Mouse (Mus musculus) hindbrain, embryonic 13.5 days (tissue): ENCODE measurements around the gene Gatad2b. TPM values are rescaled to one million over a fixed set of nuclear protein-coding genes. Genes with fewer than 3 reads are reported as not detected.

Source experiments
- ATAC-seq: fragments of 200-750 bp; cut with Nextera tagmentation; 2 replicates; pipeline ENCODE4 v1.8.0; 2017; ENCODE audit warnings: moderate TSS enrichment; ENCODE audit not compliant: low FRiP score
- H3K27ac ChIP-seq: fragments of 300-500 bp; sonication (generic); 2 replicates; pipeline ENCODE4 v1.5.1; 2015; ENCODE audit warnings: inconsistent platforms, mild to moderate bottlenecking, moderate library complexity
- H3K27me3 ChIP-seq: fragments of 300-500 bp; sonication (generic); 2 replicates; pipeline ENCODE4 v1.6.1; 2015; ENCODE audit warnings: mild to moderate bottlenecking, inconsistent platforms
- H3K36me3 ChIP-seq: fragments of 300-500 bp; sonication (generic); 2 replicates; pipeline ENCODE4 v1.6.1; 2015; ENCODE audit warnings: mild to moderate bottlenecking, inconsistent platforms
- H3K4me1 ChIP-seq: fragments of 300-500 bp; sonication (generic); replicated peaks from 2 replicates; pipeline ENCODE4 v1.6.1; 2015; ENCODE audit warnings: inconsistent platforms
- H3K4me2 ChIP-seq: fragments of 300-500 bp; sonication (generic); 2 replicates; pipeline ENCODE4 v1.6.1; 2015; ENCODE audit warnings: inconsistent platforms, mild to moderate bottlenecking, moderate library complexity
- H3K4me3 ChIP-seq: fragments of 300-500 bp; sonication (generic); 2 replicates; pipeline ENCODE4 v1.5.1; 2015; ENCODE audit warnings: mild to moderate bottlenecking, inconsistent platforms
- H3K9ac ChIP-seq: fragments of 300-500 bp; sonication (generic); 2 replicates; pipeline ENCODE4 v1.6.1; 2015; ENCODE audit warnings: mild to moderate bottlenecking, inconsistent platforms
- H3K9me3 ChIP-seq: fragments of 300-500 bp; sonication (generic); 2 replicates; pipeline ENCODE4 v1.6.1; 2016; ENCODE audit warnings: inconsistent platforms
- WGBS: fragments of 180-500 bp; shearing (Covaris S2); methylation state at CpG from one replicate; pipeline ENCODE4 v1.1.7; 2015; 5-methylcytosine and 5-hydroxymethylcytosine counted together
- polyA plus RNA-seq: library from polyadenylated mRNA; unstranded; fragments of >200 nt; fragmentation: Nextera tagmentation; extraction: Ambion mirVana; gene quantifications from 2 replicates; pipeline ENCODE4 v1.2.1, GENCODE M21; 2015

The Gatad2b gene
- polyA plus RNA-seq, 1 experiment from 2014 or later: 17.0 TPM

GRCm38 (mm10) chr3:90255194-90255565, 37.8 kb upstream of the Gatad2b start:
- peak overlapping the region; percentile 96 for H3K9ac ChIP-seq
- H3K9me3 ChIP-seq: no peaks in the 10 kb centered on the region
- H3K4me2 ChIP-seq: peak overlapping the region; percentile 78
- peak overlapping the region; percentile 91 for H3K4me3 ChIP-seq
- H3K4me1 ChIP-seq: peaks cover 38% of the 10 kb centered on the region
- H3K27ac ChIP-seq: peak overlapping the region; percentile 91
- 23% methylated on average over 2 of the region's 2 CpGs for WGBS
- ATAC-seq: no peak
- no peaks in the 10 kb centered on the region for H3K27me3 ChIP-seq
- H3K36me3 ChIP-seq: peaks cover 49% of the 10 kb centered on the region

GRCm38 (mm10) chr3:90255784-90256353, 37.1 kb upstream of the Gatad2b start:
- Histone ChIP-seq H3K36me3 (peaks cover 52% of the 10 kb centered on the region), H3K27ac (no peak overlapping the region), H3K27me3 (no peaks in the 10 kb centered on the region), H3K4me3 (no peak overlapping the region), H3K4me1 (peaks cover 34% of the 10 kb centered on the region), H3K9ac (no peak overlapping the region; the same call in 1 of the 2 replicates), H3K9me3 (no peaks in the 10 kb centered on the region), H3K4me2 (peak overlapping the region; percentile 78)
- no peak for ATAC-seq
- WGBS: 95% methylated on average over 14 of the region's 14 CpGs

DNA sequence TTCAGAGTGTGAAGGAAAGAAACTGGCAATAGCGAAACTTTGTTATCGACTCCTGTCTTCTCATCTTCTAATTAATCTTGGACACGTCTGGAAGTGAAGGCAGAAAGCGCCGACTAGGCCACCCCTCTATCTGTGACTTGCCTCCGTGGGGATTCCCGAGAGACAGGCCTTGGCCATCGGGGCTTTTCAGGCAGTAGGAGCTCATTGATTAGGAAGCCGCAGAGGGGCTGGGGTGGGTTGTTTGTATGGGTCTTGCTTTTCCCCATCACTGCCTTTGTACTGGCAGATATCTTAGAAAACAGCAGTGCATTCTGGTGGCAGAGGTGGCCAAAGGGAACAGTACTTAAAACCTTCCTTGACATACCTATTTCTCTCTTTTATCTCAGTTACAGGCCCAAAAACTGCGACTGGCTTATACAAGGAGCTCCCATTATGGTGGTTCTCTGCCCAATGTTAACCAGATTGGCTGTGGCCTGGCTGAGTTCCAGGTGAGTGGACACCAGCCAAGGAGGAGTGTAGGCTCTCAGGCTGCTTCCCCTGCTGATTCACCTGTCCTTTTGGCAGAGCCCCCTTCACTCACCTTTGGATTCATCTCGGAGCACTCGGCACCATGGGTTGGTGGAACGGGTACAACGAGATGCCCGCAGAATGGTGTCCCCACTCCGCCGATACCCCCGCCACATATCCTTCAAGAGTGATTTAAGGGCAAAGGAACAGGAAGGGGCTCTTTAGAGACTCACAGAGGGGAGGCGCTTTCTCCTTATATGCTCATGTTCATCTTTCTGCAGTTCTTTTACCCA, 36.0 kb upstream of the Gatad2b start:
- Histone ChIP-seq H3K27me3 (no peaks in the 10 kb centered on the region), H3K9ac (no peak overlapping the region), H3K4me2 (no peak overlapping the region), H3K4me1 (peaks cover 29% of the 10 kb centered on the region), H3K9me3 (no peaks in the 10 kb centered on the region), H3K36me3 (peaks cover 53% of the 10 kb centered on the region), H3K27ac (no peak overlapping the region), H3K4me3 (no peak overlapping the region)
- 92% methylated on average over 19 of the region's 19 CpGs for WGBS
- ATAC-seq: no peak

DNA sequence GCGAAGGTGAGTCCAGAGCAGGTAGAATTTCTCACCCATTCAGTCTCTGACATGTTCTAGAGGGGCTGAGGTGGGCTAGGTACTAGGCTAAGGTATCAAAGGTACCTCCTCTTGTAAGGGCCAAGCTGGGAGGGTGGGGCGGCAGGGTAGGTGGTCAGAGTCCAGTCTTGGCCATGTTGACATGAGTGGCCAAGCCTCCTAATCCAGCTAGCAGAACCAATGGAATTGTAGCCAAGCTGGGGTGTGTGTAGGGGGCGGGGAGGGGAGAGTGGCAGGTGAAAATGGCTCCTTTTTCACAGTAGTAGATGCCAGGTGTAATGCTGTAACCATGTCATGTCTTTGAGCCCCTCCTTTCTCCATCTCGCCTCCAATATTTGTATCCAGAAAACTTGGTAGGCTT, 34.5 kb upstream of the Gatad2b start:
- H3K27ac ChIP-seq: no peak overlapping the region
- peaks cover 69% of the 10 kb centered on the region for H3K36me3 ChIP-seq
- no peak overlapping the region for H3K4me3 ChIP-seq
- 93% methylated on average over 4 of the region's 4 CpGs for WGBS
- H3K9me3 ChIP-seq: no peaks in the 10 kb centered on the region
- no peak overlapping the region for H3K9ac ChIP-seq
- H3K4me2 ChIP-seq: no peak overlapping the region
- H3K27me3 ChIP-seq: no peaks in the 10 kb centered on the region
- H3K4me1 ChIP-seq: peaks cover 25% of the 10 kb centered on the region
- ATAC-seq: no peak

GRCm38 (mm10) chr3:90263121-90263771, 29.7 kb upstream of the Gatad2b start:
- Histone ChIP-seq H3K4me1 (peaks cover 14% of the 10 kb centered on the region), H3K27me3 (no peaks in the 10 kb centered on the region), H3K27ac (no peak overlapping the region), H3K4me2 (no peak overlapping the region), H3K4me3 (no peak overlapping the region), H3K36me3 (peaks cover 55% of the 10 kb centered on the region), H3K9me3 (no peaks in the 10 kb centered on the region), H3K9ac (no peak overlapping the region)
- WGBS: 89% methylated on average over 5 of the region's 5 CpGs
- ATAC-seq: no peak

DNA sequence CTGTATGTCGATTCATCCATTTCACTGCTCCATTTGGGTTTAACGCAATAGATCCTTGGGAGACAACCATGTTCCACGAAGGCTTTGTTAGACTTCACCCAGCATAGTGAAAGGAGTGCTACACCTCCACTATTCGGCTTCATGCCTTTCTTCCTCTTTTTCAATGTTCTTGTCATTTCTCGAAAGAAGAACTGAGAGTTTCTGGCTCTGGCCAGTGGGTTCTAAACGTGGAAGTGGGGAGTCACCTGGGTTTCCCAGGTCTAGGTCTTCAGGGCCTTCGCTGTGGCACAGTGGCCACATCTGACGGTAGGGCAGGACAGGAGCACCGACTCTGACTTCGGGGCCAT, 28.3 kb upstream of the Gatad2b start:
- Histone ChIP-seq H3K27ac (peak overlapping the region; percentile 96), H3K4me2 (peak overlapping the region; percentile 83), H3K4me1 (peaks cover 14% of the 10 kb centered on the region), H3K27me3 (no peaks in the 10 kb centered on the region), H3K9me3 (no peaks in the 10 kb centered on the region), H3K9ac (peak overlapping the region; percentile 90), H3K36me3 (peaks cover 45% of the 10 kb centered on the region), H3K4me3 (peak overlapping the region; percentile 82)
- 35% methylated on average over 10 of the region's 10 CpGs for WGBS
- no peak for ATAC-seq

- peaks cover 43% of the 10 kb centered on the region for H3K36me3 ChIP-seq
- H3K4me3 ChIP-seq: peak within 1 kb of the TSS; percentile 82
- 0% methylated on average over 65 of the region's 87 CpGs for WGBS
- ATAC-seq: peak; percentile 81
- peak within 1 kb of the TSS; percentile 90 for H3K9ac ChIP-seq
- no peaks in the 10 kb centered on the region for H3K9me3 ChIP-seq
- H3K27me3 ChIP-seq: no peaks in the 10 kb centered on the region
- peak within 1 kb of the TSS; percentile 83 for H3K4me2 ChIP-seq
- H3K4me1 ChIP-seq: peaks cover 14% of the 10 kb centered on the region
- H3K27ac ChIP-seq: peak within 1 kb of the TSS; percentile 96
These were observed 27.7 kb upstream of the Gatad2b start, which contains the start of gene Dennd4b for GRCm38 (mm10) chr3:90265034-90265931. Dennd4b (plus strand) TSS chr3:90265185.

DNA sequence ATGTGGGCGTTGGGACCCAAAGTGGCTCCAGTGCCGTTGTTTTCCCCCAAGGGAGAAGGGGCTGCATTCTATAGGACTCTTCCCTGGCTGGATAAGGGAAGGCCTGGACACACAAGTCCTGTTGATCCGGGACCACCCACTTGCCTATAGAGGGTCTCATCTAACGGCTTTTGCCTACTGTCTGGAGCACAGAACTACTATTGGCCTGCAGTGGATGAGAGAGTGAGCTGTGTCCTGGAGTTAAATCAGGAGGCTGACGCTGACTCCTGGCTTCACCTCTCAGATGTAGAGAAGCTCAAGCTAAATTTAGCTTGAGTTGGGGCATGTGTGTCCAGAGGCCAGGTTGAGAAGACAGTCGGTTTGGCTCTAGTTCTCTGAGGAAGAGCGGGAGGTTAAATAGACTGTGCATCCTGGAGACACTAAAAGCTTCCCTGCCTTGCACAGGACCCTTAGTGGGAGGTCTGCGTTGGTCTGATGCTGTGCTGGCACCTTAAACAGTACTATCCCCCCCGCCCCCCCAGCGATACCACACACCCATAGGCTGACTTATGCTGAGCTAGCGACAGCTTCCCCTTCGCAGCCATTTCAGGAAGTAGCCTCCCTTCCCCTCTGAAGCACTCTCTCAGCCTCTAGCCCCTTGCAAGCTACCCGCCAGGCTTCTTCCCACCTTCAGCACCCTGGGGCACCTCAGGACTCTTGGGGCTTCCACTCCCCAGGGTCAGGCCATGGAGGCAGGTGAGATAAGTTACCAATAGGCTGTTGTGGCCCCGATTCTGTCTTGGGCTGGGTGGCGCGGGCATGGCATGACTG, 26.8 kb upstream of the Gatad2b start:
- WGBS: 29% methylated on average over 16 of the region's 16 CpGs
- Histone ChIP-seq H3K4me2 (peak overlapping the region; percentile 83), H3K27ac (peak overlapping the region; percentile 96), H3K27me3 (no peaks in the 10 kb centered on the region), H3K36me3 (peaks cover 42% of the 10 kb centered on the region), H3K9me3 (no peaks in the 10 kb centered on the region), H3K9ac (peak overlapping the region; percentile 90), H3K4me3 (peak overlapping the region; percentile 82), H3K4me1 (peaks cover 14% of the 10 kb centered on the region)
- ATAC-seq: peak; percentile 49; the same call in 1 of the 2 replicates

- H3K9me3 ChIP-seq: no peaks in the 10 kb centered on the region
- H3K4me2 ChIP-seq: no peak overlapping the region
- H3K27me3 ChIP-seq: no peaks in the 10 kb centered on the region
- H3K36me3 ChIP-seq: peaks cover 34% of the 10 kb centered on the region
- ATAC-seq: no peak
- H3K9ac ChIP-seq: no peak overlapping the region
- H3K4me3 ChIP-seq: no peak overlapping the region
- WGBS: 94% methylated on average over 20 of the region's 20 CpGs
- no peak overlapping the region for H3K27ac ChIP-seq
- H3K4me1 ChIP-seq: peaks cover 14% of the 10 kb centered on the region
These were observed 25.8 kb upstream of the Gatad2b start for GRCm38 (mm10) chr3:90266901-90267775.

GRCm38 (mm10) chr3:90268190-90268589, 24.8 kb upstream of the Gatad2b start:
- ATAC-seq: no peak
- H3K4me2 ChIP-seq: no peak overlapping the region
- H3K9me3 ChIP-seq: no peaks in the 10 kb centered on the region
- WGBS: 95% methylated on average over 11 of the region's 11 CpGs
- no peak overlapping the region for H3K27ac ChIP-seq
- H3K36me3 ChIP-seq: peaks cover 34% of the 10 kb centered on the region
- H3K27me3 ChIP-seq: no peaks in the 10 kb centered on the region
- no peak overlapping the region for H3K9ac ChIP-seq
- H3K4me1 ChIP-seq: peaks cover 14% of the 10 kb centered on the region
- no peak overlapping the region for H3K4me3 ChIP-seq
